Mouse (Mus musculus) heart, embryonic 11.5 days (tissue): ENCODE data around the gene St5. TPM values are rescaled to one million over a fixed set of nuclear protein-coding genes. Genes with fewer than 3 reads are reported as not detected.

Source experiments
- ATAC-seq: fragments of 200-750 bp; cut with Nextera tagmentation; replicated peaks from 2 replicates; pipeline ENCODE4 v1.8.0; 2017; ENCODE audit warnings: moderate library complexity; ENCODE audit not compliant: insufficient number of reproducible peaks, low FRiP score, low TSS enrichment
- H3K27ac ChIP-seq: fragments of 300-500 bp; sonication (generic); 2 replicates; pipeline ENCODE4 v1.5.1; 2014; ENCODE audit warnings: mild to moderate bottlenecking, low read depth, low read length
- H3K27me3 ChIP-seq: fragments of 300-500 bp; sonication (generic); 2 replicates; pipeline ENCODE4 v1.6.1; 2014; ENCODE audit warnings: mild to moderate bottlenecking, low read length, mixed read lengths; ENCODE audit not compliant: control insufficient read depth, insufficient read depth
- H3K36me3 ChIP-seq: fragments of 300-500 bp; sonication (generic); 2 replicates; pipeline ENCODE4 v1.6.1; 2014; ENCODE audit warnings: mild to moderate bottlenecking, low read length, moderate library complexity, mixed read lengths; ENCODE audit not compliant: control insufficient read depth, insufficient read depth
- H3K4me1 ChIP-seq: fragments of 300-500 bp; sonication (generic); 2 replicates; pipeline ENCODE4 v1.6.1; 2014; ENCODE audit warnings: low read length; ENCODE audit not compliant: control insufficient read depth, insufficient read depth
- H3K4me2 ChIP-seq: fragments of 300-500 bp; sonication (generic); 2 replicates; pipeline ENCODE4 v1.6.1; 2014; ENCODE audit warnings: mild to moderate bottlenecking, moderate library complexity
- H3K4me3 ChIP-seq: fragments of 300-500 bp; sonication (generic); 2 replicates; pipeline ENCODE4 v1.5.1; 2014; ENCODE audit warnings: low read depth, low read length
- H3K9ac ChIP-seq: fragments of 300-500 bp; sonication (generic); 2 replicates; pipeline ENCODE4 v1.6.1; 2014; ENCODE audit warnings: mild to moderate bottlenecking, low read depth, low read length, moderate library complexity
- H3K9me3 ChIP-seq: fragments of 300-500 bp; sonication (generic); replicated peaks from 2 replicates; pipeline ENCODE4 v1.6.1; 2016; ENCODE audit warnings: low read length; ENCODE audit not compliant: control insufficient read depth
- WGBS: fragments of 180-500 bp; shearing (Covaris S2); extraction: QIAGEN DNeasy Blood & Tissue Kit; methylation state at CpG from one replicate; pipeline ENCODE4 v1.1.7; 2014; ENCODE audit not compliant: insufficient replicate concordance; 5-methylcytosine and 5-hydroxymethylcytosine counted together
- polyA plus RNA-seq: library from polyadenylated mRNA; unstranded; fragments of >200 nt; fragmentation: Nextera tagmentation; extraction: Ambion mirVana; gene quantifications from 2 replicates; pipeline ENCODE4 v1.2.1, GENCODE M21; 2014

The St5 gene
- polyA plus RNA-seq, 1 experiment from 2014 or later: 31.0 TPM

- no peak overlapping the region for H3K4me3 ChIP-seq
- H3K4me2 ChIP-seq: peak overlapping the region; percentile 47
- peak overlapping the region; percentile 59 for H3K27ac ChIP-seq
- H3K36me3 ChIP-seq: no peaks in the 10 kb centered on the region
- H3K9me3 ChIP-seq: no peaks in the 10 kb centered on the region
- ATAC-seq: no peak
- no peaks in the 10 kb centered on the region for H3K27me3 ChIP-seq
- H3K4me1 ChIP-seq: peaks cover 71% of the 10 kb centered on the region
- 44% methylated on average over 5 of the region's 5 CpGs for WGBS
- peak overlapping the region; percentile 46; the same call in 1 of the 2 replicates for H3K9ac ChIP-seq
These were observed 89.8 kb downstream of the St5 start for GRCm38 (mm10) chr7:109613531-109614021.

- no peaks in the 10 kb centered on the region for H3K27me3 ChIP-seq
- H3K4me2 ChIP-seq: no peak overlapping the region
- WGBS: 67% methylated on average over 2 of the region's 3 CpGs
- H3K36me3 ChIP-seq: no peaks in the 10 kb centered on the region
- peaks cover 73% of the 10 kb centered on the region for H3K4me1 ChIP-seq
- H3K9ac ChIP-seq: no peak overlapping the region
- H3K4me3 ChIP-seq: no peak overlapping the region
- no peaks in the 10 kb centered on the region for H3K9me3 ChIP-seq
- ATAC-seq: no peak
- H3K27ac ChIP-seq: no peak overlapping the region
These were observed 90.4 kb downstream of the St5 start for GRCm38 (mm10) chr7:109613051-109613450.

- Histone ChIP-seq H3K4me3 (no peak overlapping the region), H3K4me2 (no peak overlapping the region), H3K9ac (no peak overlapping the region), H3K27ac (no peak overlapping the region), H3K9me3 (no peaks in the 10 kb centered on the region), H3K4me1 (peaks cover 74% of the 10 kb centered on the region), H3K27me3 (no peaks in the 10 kb centered on the region), H3K36me3 (no peaks in the 10 kb centered on the region)
- 55% methylated on average over 2 of the region's 2 CpGs for WGBS
- ATAC-seq: no peak
These were observed 90.9 kb downstream of the St5 start for GRCm38 (mm10) chr7:109612531-109612930.

- no peak overlapping the region for H3K27ac ChIP-seq
- no peak for ATAC-seq
- no peaks in the 10 kb centered on the region for H3K36me3 ChIP-seq
- H3K9me3 ChIP-seq: no peaks in the 10 kb centered on the region
- H3K27me3 ChIP-seq: no peaks in the 10 kb centered on the region
- 97% methylated on average over 2 of the region's 2 CpGs for WGBS
- no peak overlapping the region for H3K4me3 ChIP-seq
- no peak overlapping the region for H3K9ac ChIP-seq
- no peak overlapping the region; the same call in 1 of the 2 replicates for H3K4me2 ChIP-seq
- peaks cover 63% of the 10 kb centered on the region for H3K4me1 ChIP-seq
These were observed 93.1 kb downstream of the St5 start for GRCm38 (mm10) chr7:109610348-109610747.

- Histone ChIP-seq H3K27ac (no peak overlapping the region), H3K9me3 (no peaks in the 10 kb centered on the region), H3K4me1 (peaks cover 57% of the 10 kb centered on the region)
These were observed 93.7 kb downstream of the St5 start for GRCm38 (mm10) chr7:109609565-109610345.

GRCm38 (mm10) chr7:109608831-109609230, 94.6 kb downstream of the St5 start:
- Histone ChIP-seq H3K4me3 (no peak overlapping the region), H3K9me3 (no peaks in the 10 kb centered on the region), H3K4me1 (peaks cover 48% of the 10 kb centered on the region), H3K36me3 (no peaks in the 10 kb centered on the region), H3K27ac (no peak overlapping the region), H3K9ac (no peak overlapping the region), H3K27me3 (no peaks in the 10 kb centered on the region), H3K4me2 (no peak overlapping the region)
- 83% methylated on average over 6 of the region's 6 CpGs for WGBS
- no peak for ATAC-seq

More at GRCm38 (mm10) chr7:109609565-109610345, 93.7 kb downstream of the St5 start:
- WGBS: 63% methylated on average over 6 of the region's 6 CpGs
- Histone ChIP-seq H3K4me2 (no peak overlapping the region; the same call in 1 of the 2 replicates), H3K27me3 (no peaks in the 10 kb centered on the region), H3K36me3 (no peaks in the 10 kb centered on the region), H3K4me3 (no peak overlapping the region), H3K9ac (no peak overlapping the region; the same call in 1 of the 2 replicates)
- ATAC-seq: no peak

GRCm38 (mm10) chr7:109606994-109607610, 96.3 kb downstream of the St5 start:
- no peak overlapping the region for H3K4me2 ChIP-seq
- no peak overlapping the region for H3K9ac ChIP-seq
- no peaks in the 10 kb centered on the region for H3K27me3 ChIP-seq
- peak overlapping the region; percentile 17; the same call in 1 of the 2 replicates for H3K27ac ChIP-seq
- WGBS: 73% methylated on average over 7 of the region's 7 CpGs
- H3K4me3 ChIP-seq: no peak overlapping the region
- peaks cover 47% of the 10 kb centered on the region for H3K4me1 ChIP-seq
- no peaks in the 10 kb centered on the region for H3K36me3 ChIP-seq
- no peaks in the 10 kb centered on the region for H3K9me3 ChIP-seq
- no peak for ATAC-seq

- Histone ChIP-seq H3K9me3 (no peaks in the 10 kb centered on the region), H3K27ac (peak overlapping the region; percentile 22; the same call in 1 of the 2 replicates), H3K9ac (no peak overlapping the region), H3K36me3 (no peaks in the 10 kb centered on the region), H3K4me2 (no peak overlapping the region), H3K4me1 (peaks cover 38% of the 10 kb centered on the region), H3K27me3 (no peaks in the 10 kb centered on the region), H3K4me3 (no peak overlapping the region)
- no peak for ATAC-seq
- 59% methylated on average over 5 of the region's 5 CpGs for WGBS
These were observed 100.8 kb downstream of the St5 start for GRCm38 (mm10) chr7:109602562-109602961.
